Mouse (Mus musculus) midbrain, embryonic 10.5 days (tissue): ENCODE results near the gene Rnase4. TPM values are rescaled to one million over a fixed set of nuclear protein-coding genes. Genes with fewer than 3 reads are reported as not detected.

ENCODE experiments used
- DNase-seq: peaks from one replicate; pipeline ENCODE4 v3.0.0-alpha.2; 2017; ENCODE audit warnings: low spot score
- H3K27ac ChIP-seq: fragments of 300-500 bp; sonication (generic); replicated peaks from 2 replicates; pipeline ENCODE4 v1.5.1; 2016; ENCODE audit warnings: mild to moderate bottlenecking
- H3K27me3 ChIP-seq: fragments of 300-500 bp; sonication (generic); 2 replicates; pipeline ENCODE4 v1.6.1; 2016; ENCODE audit warnings: low read depth, mild to moderate bottlenecking; ENCODE audit not compliant: poor library complexity, severe bottlenecking
- H3K36me3 ChIP-seq: fragments of 300-500 bp; sonication (generic); 2 replicates; pipeline ENCODE4 v1.6.1; 2016; ENCODE audit warnings: mild to moderate bottlenecking, moderate library complexity
- H3K4me1 ChIP-seq: fragments of 300-500 bp; sonication (generic); 2 replicates; pipeline ENCODE4 v1.6.1; 2016
- H3K4me3 ChIP-seq: fragments of 300-500 bp; sonication (generic); 2 replicates; pipeline ENCODE4 v1.5.1; 2016; ENCODE audit warnings: mild to moderate bottlenecking, moderate library complexity
- H3K9me3 ChIP-seq: fragments of 300-500 bp; sonication (generic); replicated peaks from 2 replicates; pipeline ENCODE4 v1.6.1; 2016; ENCODE audit warnings: mild to moderate bottlenecking
- WGBS: fragments of 180-500 bp; shearing (Covaris S2); methylation state at CpG from one replicate; pipeline ENCODE4 v1.1.7; 2016; 5-methylcytosine and 5-hydroxymethylcytosine counted together
- polyA plus RNA-seq: library from polyadenylated mRNA; unstranded; fragments of >200 nt; fragmentation: Nextera tagmentation; extraction: Ambion mirVana; gene quantifications from 2 replicates; pipeline ENCODE4 v1.2.1, GENCODE M21; 2016

Gene Rnase4
- polyA plus RNA-seq, 1 experiment from 2014 or later: 8.2 TPM

- H3K4me3 ChIP-seq: no peak overlapping the region
- H3K4me1 ChIP-seq: peaks cover 18% of the 10 kb centered on the region
- H3K9me3 ChIP-seq: no peaks in the 10 kb centered on the region
- H3K27me3 ChIP-seq: peaks cover 18% of the 10 kb centered on the region
- no peaks in the 10 kb centered on the region for H3K36me3 ChIP-seq
- DNase-seq: no peak
- WGBS: 80% methylated on average over 1 of the region's 1 CpGs
- no peak overlapping the region for H3K27ac ChIP-seq
Observed at GRCm38 (mm10) chr14:51079180-51079579, 11.7 kb upstream of the Rnase4 start.

- Histone ChIP-seq H3K27me3 (peaks cover 33% of the 10 kb centered on the region), H3K9me3 (no peaks in the 10 kb centered on the region), H3K27ac (no peak overlapping the region), H3K36me3 (no peaks in the 10 kb centered on the region), H3K4me1 (peaks cover 20% of the 10 kb centered on the region), H3K4me3 (no peak overlapping the region)
- DNase-seq: no peak
- WGBS: 86% methylated on average over 2 of the region's 2 CpGs
Observed at GRCm38 (mm10) chr14:51081035-51081434, 9.8 kb upstream of the Rnase4 start.

- H3K9me3 ChIP-seq: no peaks in the 10 kb centered on the region
- DNase-seq: peak; percentile 78
- peak overlapping the region; percentile 69 for H3K4me3 ChIP-seq
- H3K27me3 ChIP-seq: peaks cover 42% of the 10 kb centered on the region
- H3K36me3 ChIP-seq: no peaks in the 10 kb centered on the region
- H3K27ac ChIP-seq: peak overlapping the region; percentile 71
- WGBS: 2% methylated on average over 40 of the region's 40 CpGs
- H3K4me1 ChIP-seq: peaks cover 20% of the 10 kb centered on the region
Observed at GRCm38 (mm10) chr14:51082599-51083581, 8.0 kb upstream of the Rnase4 start.

GRCm38 (mm10) chr14:51083805-51084204 lies 7.1 kb upstream of the Rnase4 start:
- peaks cover 20% of the 10 kb centered on the region for H3K4me1 ChIP-seq
- H3K4me3 ChIP-seq: peak overlapping the region; percentile 69
- H3K36me3 ChIP-seq: no peaks in the 10 kb centered on the region
- 11% methylated on average over 7 of the region's 7 CpGs for WGBS
- DNase-seq: no peak
- peaks cover 42% of the 10 kb centered on the region for H3K27me3 ChIP-seq
- H3K9me3 ChIP-seq: no peaks in the 10 kb centered on the region
- no peak overlapping the region for H3K27ac ChIP-seq

- DNase-seq: no peak
- 81% methylated on average over 2 of the region's 2 CpGs for WGBS
Observed at GRCm38 (mm10) chr14:51085086-51085485, 5.8 kb upstream of the Rnase4 start.

GRCm38 (mm10) chr14:51085911-51086310 lies 5.0 kb upstream of the Rnase4 start:
- Histone ChIP-seq H3K9me3 (no peaks in the 10 kb centered on the region), H3K36me3 (no peaks in the 10 kb centered on the region), H3K27ac (no peak overlapping the region), H3K4me3 (no peak overlapping the region), H3K27me3 (peaks cover 30% of the 10 kb centered on the region), H3K4me1 (peaks cover 21% of the 10 kb centered on the region)
- 86% methylated on average over 4 of the region's 4 CpGs for WGBS
- DNase-seq: no peak

More at GRCm38 (mm10) chr14:51085086-51085485, 5.8 kb upstream of the Rnase4 start:
- Histone ChIP-seq H3K36me3 (no peaks in the 10 kb centered on the region), H3K9me3 (no peaks in the 10 kb centered on the region), H3K27ac (no peak overlapping the region), H3K27me3 (peaks cover 36% of the 10 kb centered on the region), H3K4me3 (no peak overlapping the region), H3K4me1 (peaks cover 20% of the 10 kb centered on the region)

- DNase-seq: no peak
- H3K27ac ChIP-seq: no peak overlapping the region
Observed at GRCm38 (mm10) chr14:51087762-51088161, 3.1 kb upstream of the Rnase4 start.

GRCm38 (mm10) chr14:51088166-51088969 lies 2.5 kb upstream of the Rnase4 start:
- no peaks in the 10 kb centered on the region for H3K36me3 ChIP-seq
- H3K4me3 ChIP-seq: peak overlapping the region; percentile 67
- WGBS: under 1% methylated on average over 23 of the region's 23 CpGs
- DNase-seq: peak; percentile 83
- H3K9me3 ChIP-seq: no peaks in the 10 kb centered on the region
- peaks cover 41% of the 10 kb centered on the region for H3K27me3 ChIP-seq
- peaks cover 17% of the 10 kb centered on the region for H3K4me1 ChIP-seq
- peak overlapping the region; percentile 78 for H3K27ac ChIP-seq

More at GRCm38 (mm10) chr14:51087762-51088161, 3.1 kb upstream of the Rnase4 start:
- H3K4me1 ChIP-seq: peaks cover 23% of the 10 kb centered on the region
- peak overlapping the region; percentile 67 for H3K4me3 ChIP-seq
- H3K9me3 ChIP-seq: no peaks in the 10 kb centered on the region
- no peaks in the 10 kb centered on the region for H3K36me3 ChIP-seq
- peaks cover 41% of the 10 kb centered on the region for H3K27me3 ChIP-seq
- 10% methylated on average over 9 of the region's 9 CpGs for WGBS

- H3K36me3 ChIP-seq: no peaks in the 10 kb centered on the region
- peak overlapping the region; percentile 84 for H3K27ac ChIP-seq
- under 1% methylated on average over 34 of the region's 34 CpGs for WGBS
- peak; percentile 96 for DNase-seq
- peaks cover 36% of the 10 kb centered on the region for H3K27me3 ChIP-seq
- H3K4me1 ChIP-seq: peaks cover 9% of the 10 kb centered on the region
- peak overlapping the region; percentile 67 for H3K4me3 ChIP-seq
- no peaks in the 10 kb centered on the region for H3K9me3 ChIP-seq
Observed at GRCm38 (mm10) chr14:51088970-51089673, 1.8 kb upstream of the Rnase4 start.

GRCm38 (mm10) chr14:51089674-51090076 lies 1.2 kb upstream of the Rnase4 start:
- DNase-seq: no peak

GRCm38 (mm10) chr14:51090077-51090781 lies 648 bp upstream of the Rnase4 start:
- Histone ChIP-seq H3K4me1 (peaks cover 7% of the 10 kb centered on the region; the same call in 1 of the 2 replicates), H3K9me3 (no peaks in the 10 kb centered on the region), H3K36me3 (no peaks in the 10 kb centered on the region), H3K27ac (peak overlapping the region; percentile 84), H3K27me3 (peaks cover 25% of the 10 kb centered on the region), H3K4me3 (peak overlapping the region; percentile 67)
- WGBS: under 1% methylated on average over 27 of the region's 27 CpGs
- DNase-seq: peak; percentile 86

More at GRCm38 (mm10) chr14:51089674-51090076, 1.2 kb upstream of the Rnase4 start:
- peaks cover 7% of the 10 kb centered on the region; the same call in 1 of the 2 replicates for H3K4me1 ChIP-seq
- peak overlapping the region; percentile 84 for H3K27ac ChIP-seq
- no peaks in the 10 kb centered on the region for H3K36me3 ChIP-seq
- H3K27me3 ChIP-seq: peaks cover 30% of the 10 kb centered on the region
- peak overlapping the region; percentile 67 for H3K4me3 ChIP-seq
- under 1% methylated on average over 15 of the region's 15 CpGs for WGBS
- no peaks in the 10 kb centered on the region for H3K9me3 ChIP-seq
